Mouse (Mus musculus) lung, adult 2 months (tissue): ENCODE measurements around the gene Maml3.

Experiments used
- CTCF ChIP-seq: fragments of 200-500 bp; IDR thresholded peaks from 2 replicates; pipeline ENCODE4 v1.5.1; 2011; ENCODE audit warnings: mild to moderate bottlenecking, low read length, control low read depth; ENCODE audit not compliant: insufficient read depth
- POLR2A ChIP-seq: fragments of 200-500 bp; IDR thresholded peaks from 2 replicates; pipeline ENCODE4 v1.6.1; 2011; ENCODE audit warnings: low read depth, mild to moderate bottlenecking, control low read depth, low read length, borderline replicate concordance; ENCODE audit errors: extremely low read depth

- TF ChIP-seq CTCF (no peak), POLR2A (no peak)
Observed at GRCm38 (mm10) chr3:51776018-51776611, 328.8 kb downstream of the Maml3 start.
